Mouse (Mus musculus): ENCODE measurements around the gene Abca14.
"Not testable (repeated sequence)": the region's sequence is repeated elsewhere in the genome, so short reads cannot be mapped to it uniquely, and the experiment has no call there.

The Abca14 gene

GRCm38 (mm10) chr7:120201771-120202170 lies 2.0 kb upstream of the Abca14 start, which contains the start of gene Crym:
Gene Crym, minus strand, starts transcription at chr7:120202111.
- no peak for DNase-seq (ENCODE audit: low spot score)

GRCm38 (mm10) chr7:120205989-120206388 lies 2.2 kb downstream of the Abca14 start:
- DNase-seq (ENCODE audit: low spot score) = no peak

- DNase-seq (ENCODE audit: low spot score) = no peak
Observed at GRCm38 (mm10) chr7:120228541-120228940, 24.8 kb downstream of the Abca14 start.

- DNase-seq (ENCODE audit: low spot score) = no peak
Observed at GRCm38 (mm10) chr7:120241092-120241491, 37.3 kb downstream of the Abca14 start.

GRCm38 (mm10) chr7:120271135-120271991 lies 67.6 kb downstream of the Abca14 start:
- no peak for DNase-seq (ENCODE audit: low spot score)

- no peak for DNase-seq (ENCODE audit: low spot score)
Observed at GRCm38 (mm10) chr7:120272110-120272509, 68.3 kb downstream of the Abca14 start.

- no peak for DNase-seq (ENCODE audit: low spot score)
Observed at GRCm38 (mm10) chr7:120285286-120285685, 81.5 kb downstream of the Abca14 start.

- no peak for DNase-seq (ENCODE audit: low spot score)
Observed at GRCm38 (mm10) chr7:120316086-120316485, 112.3 kb downstream of the Abca14 start.

- no peak for DNase-seq (ENCODE audit: low spot score)
Observed at GRCm38 (mm10) chr7:120322963-120323362, 119.2 kb downstream of the Abca14 start.

- DNase-seq (ENCODE audit: low spot score) = not testable (repeated sequence)
Observed at GRCm38 (mm10) chr7:120325911-120326310, 122.2 kb downstream of the Abca14 start.

- no peak for DNase-seq (ENCODE audit: low spot score)
Observed at GRCm38 (mm10) chr7:120327220-120328073, 123.7 kb downstream of the Abca14 start.

- DNase-seq (ENCODE audit: low spot score) = no peak
Observed at GRCm38 (mm10) chr7:120328087-120328793, 124.5 kb downstream of the Abca14 start, which contains the start of gene Abca15. Gene Abca15, plus strand, starts transcription at chr7:120328670.

GRCm38 (mm10) chr7:120361159-120361558 lies 157.4 kb downstream of the Abca14 start:
- DNase-seq (ENCODE audit: low spot score) = no peak
